Mouse (Mus musculus): ENCODE results near the gene Pigz.
A peak's percentile ranks its signal among the peaks of the same experiment; 100 is the strongest.

Gene Pigz

DNA sequence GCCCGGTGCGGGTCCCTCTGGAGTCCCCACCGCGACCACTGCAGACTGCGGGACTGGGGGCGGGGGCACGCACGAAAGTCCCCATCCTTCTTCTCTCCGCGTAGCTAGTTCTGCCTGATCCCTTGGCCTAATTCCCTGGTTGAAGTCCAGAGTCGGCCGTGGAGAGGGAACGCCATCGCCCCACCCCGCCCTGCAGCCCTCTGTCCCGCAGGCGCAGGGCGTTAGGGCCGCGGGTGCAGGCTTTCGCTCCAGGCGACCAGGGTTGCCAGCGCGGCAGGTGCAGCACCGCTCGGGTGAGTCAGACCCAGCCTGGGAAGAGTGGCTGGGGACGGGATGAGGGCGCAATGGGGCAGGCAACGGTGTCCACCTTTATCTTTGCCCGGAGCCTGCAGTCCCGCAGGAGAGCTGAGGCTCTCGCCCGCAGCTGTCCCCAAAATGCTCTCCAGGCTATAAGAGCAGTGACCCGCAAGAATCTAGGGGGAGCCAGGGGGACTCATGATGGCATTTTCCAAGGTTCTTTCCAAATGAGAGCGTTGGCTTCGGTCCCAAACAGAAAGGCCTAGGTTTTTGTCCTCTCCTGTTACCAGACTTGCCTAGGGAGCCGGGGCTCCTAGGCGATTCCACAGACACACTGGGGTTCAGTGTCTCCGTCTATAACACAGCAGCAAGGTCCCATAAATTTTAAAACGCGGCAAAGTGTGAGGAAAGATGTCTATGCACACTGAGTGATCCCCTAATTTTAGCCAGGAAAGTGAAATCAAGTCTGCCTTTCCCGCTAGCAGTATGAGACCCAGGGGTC lies at the start of gene Pigz:
Gene Pigz, plus strand, starts transcription at position 101 of the 799 bp plus-strand sequence.
- DNase-seq (ENCODE audit: low read depth, low spot score) = peak; percentile 27

DNA sequence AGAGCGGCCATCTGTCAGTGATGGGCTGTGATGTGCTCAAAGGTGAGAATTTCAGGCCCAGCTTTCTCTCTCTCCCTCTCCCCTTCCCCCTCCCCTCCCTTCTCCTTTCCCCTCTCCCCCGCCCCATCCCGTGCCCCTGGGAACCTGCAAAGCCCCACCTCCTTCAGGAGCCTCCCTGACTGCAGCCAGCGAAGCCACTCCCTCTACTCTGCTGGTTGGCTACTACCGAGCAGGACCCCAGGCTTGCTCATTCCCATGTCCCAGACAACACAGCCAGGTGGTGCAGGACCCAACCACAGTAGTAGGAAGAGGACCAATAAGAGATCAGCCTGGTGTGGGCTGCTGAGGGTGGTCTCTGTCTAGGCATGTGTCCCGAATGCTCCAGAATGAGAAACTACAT lies 49.7 kb upstream of the Pigz start:
- no peak for DNase-seq (ENCODE audit: low read depth, low spot score)

DNA sequence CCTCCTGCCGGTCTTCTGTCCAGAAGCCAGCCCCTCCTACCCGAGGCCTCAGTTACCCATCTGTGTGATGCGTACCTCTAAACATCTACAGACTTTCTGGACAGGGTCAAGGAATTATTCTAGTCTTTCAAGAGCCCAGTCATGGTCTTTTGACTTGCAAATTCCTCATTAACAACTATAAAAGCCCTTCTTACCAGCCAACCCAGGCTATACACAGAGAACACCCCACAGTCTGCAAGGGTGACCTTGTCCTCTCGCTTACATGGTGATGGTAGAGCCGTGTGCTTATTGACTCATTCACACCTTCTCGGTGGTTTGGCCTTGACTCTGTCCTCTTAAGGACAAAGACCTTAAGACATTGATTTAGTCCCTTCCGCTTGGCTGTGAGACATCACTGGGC lies 42.7 kb upstream of the Pigz start:
- DNase-seq (ENCODE audit: low read depth, low spot score) = no peak

GRCm38 (mm10) chr16:31893396-31894141 lies 40.1 kb upstream of the Pigz start:
- DNase-seq (ENCODE audit: low read depth, low spot score) = no peak

DNA sequence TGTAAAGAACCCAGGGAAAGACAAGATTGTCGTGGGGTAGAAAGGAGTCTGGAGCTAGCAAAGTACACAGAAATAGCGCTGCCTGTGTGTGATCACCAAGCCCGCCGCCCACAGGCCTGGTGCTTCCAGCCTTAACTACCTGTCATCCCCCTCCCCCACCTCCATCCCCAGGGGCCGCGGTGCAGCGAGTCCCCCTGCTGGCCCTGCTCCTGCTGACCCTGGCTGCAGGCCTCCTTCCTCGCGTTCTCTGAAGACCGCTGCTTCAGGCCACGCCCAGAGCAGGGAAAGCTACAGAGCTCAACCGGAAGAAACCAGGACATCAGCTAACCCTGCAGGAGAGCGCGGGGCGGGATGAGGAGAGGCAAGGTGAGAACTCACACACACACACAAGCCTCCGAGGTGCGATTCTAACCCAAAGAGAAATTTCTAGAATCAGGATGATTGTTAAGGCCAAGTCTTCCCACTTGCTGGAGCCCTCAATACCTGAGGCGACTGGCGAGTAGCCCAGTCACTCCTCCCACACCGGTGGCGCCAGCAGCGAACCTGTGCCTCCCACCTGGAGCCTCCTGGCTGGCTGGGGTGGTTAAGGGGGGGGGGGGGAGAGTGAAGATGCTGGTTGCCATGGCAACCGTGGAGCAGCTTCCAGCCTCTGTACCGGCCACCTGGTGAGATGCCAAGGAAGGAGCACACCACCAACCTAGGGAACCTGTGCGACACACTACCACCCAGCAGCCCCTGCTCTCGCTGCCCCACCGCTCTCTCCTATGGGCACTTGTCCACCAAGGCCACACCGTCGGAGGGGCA lies 36.5 kb upstream of the Pigz start:
- DNase-seq (ENCODE audit: low read depth, low spot score) = no peak

DNA sequence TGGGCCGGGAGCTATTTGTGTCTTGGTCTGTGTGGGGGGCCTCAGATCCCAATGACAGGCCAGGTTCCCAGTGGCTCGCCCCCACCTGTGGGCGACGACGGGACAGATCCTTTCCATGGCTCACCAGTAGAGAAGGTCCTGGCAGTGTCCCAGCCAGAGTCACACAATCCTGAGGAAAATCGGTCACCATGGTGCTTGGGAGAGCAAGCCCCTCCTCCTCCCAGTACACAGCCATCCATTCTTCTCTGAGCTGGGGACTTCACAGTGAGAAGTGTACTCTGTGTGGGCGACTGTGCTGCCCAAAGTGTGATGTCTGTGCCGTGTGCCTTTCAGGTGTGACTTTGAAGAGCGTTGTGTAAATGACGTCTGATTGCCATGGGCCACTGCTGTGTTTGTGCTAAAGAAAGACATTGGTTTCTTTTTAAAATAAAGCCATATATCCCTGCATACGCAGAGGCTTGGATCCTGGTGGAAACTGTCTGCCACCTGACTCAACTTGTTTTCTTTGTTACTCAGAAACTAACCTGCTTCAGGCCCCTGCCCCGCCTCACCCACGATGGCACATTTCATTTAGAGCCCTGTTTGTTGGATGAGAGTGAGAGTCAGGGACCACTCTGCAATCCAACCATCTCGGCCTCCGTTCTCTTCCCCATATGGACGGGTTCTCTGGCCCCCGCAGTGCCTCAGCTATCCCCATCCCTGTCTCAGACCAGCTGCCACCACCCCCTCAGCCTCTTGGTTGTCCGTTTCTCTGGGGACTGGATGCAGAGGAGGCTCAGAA lies 34.9 kb upstream of the Pigz start:
- no peak for DNase-seq (ENCODE audit: low read depth, low spot score)

DNA sequence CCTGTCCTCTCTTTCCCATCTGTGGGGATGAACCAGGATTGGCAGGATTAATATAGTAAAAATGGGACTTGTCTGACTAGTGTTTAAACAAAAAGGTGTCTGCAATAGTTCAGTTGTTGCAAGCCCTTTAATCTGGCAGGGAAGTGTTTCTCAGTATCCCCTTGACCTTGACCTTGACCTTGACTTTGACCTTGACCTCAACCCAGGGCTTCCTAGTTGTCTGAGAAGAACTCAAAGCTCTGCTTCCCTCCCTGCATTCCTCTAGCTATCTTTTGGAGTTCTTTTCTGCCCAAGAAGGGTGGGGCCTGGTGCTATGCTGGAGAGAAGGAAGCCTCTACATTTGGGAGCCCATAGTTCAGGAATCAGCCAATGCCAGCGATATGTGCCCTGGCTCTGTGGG lies 31.8 kb upstream of the Pigz start:
- DNase-seq (ENCODE audit: low read depth, low spot score) = no peak

- DNase-seq (ENCODE audit: low read depth, low spot score) = no peak
These were observed 30.4 kb upstream of the Pigz start for GRCm38 (mm10) chr16:31903239-31903638.

DNA sequence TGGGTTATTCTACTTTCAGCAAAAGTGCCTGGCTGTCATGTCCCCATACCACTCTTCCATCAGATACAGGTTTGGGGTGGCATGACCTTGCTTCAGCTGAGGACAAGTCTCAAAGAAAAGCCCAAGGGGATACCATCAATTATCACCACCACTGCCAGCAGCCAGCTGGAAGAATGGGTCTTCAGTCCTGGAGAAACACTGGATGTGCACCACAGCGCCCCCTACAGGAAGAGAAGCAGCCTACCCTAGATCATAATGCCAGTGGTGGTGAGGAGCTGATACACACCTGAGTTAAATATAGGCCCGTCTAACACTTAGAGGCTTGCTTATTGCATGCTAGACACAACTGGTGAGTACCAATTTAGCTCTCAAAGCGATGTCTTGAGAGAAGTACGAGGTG lies 28.3 kb upstream of the Pigz start:
- no peak for DNase-seq (ENCODE audit: low read depth, low spot score)

DNA sequence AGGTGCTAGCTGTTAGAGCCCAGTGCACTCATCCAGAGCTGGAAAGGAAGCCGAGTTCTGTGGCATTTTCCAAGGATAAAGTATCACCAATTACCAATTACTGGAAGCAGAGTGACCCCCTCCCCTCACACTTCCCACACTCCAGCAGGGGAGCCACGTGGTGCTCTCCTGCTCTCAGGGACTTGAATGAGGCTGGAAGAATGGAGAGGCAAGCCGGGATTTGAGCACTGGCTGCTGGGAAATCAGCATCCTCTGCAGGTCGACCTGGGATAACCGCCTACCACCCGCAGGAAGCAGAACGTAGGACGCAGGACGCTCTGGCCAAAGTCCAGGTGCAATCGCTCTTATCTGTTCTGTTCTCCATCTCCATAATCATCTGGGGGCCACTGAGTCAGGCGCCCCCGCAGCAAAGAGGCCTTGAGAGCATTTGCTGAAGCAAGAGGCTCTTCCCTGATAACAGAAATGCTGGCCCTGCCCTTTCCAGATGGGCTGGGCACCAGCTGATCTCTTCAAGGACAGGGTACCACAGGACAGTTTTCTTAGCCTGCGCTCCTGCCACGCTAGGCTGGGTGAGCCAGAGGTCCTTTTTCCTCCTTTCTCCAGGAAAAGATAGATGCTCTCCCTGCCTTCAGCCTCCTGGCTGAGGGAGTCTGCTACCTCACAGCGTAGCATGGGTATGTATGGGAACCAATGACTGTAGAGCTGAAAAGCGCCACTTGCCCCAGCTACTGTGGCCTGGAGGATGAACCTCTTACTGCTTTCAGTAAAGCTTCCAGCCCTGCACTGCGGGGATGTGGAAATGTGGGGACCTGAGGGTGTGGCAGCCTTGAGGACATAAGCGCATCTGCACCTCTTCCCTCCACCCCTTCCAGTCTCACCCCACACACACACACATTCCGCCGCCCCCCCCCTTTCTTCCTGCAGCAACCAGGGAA lies 27.5 kb upstream of the Pigz start:
- DNase-seq (ENCODE audit: low read depth, low spot score) = no peak

GRCm38 (mm10) chr16:31906896-31907295 lies 26.8 kb upstream of the Pigz start:
- DNase-seq (ENCODE audit: low read depth, low spot score) = no peak

DNA sequence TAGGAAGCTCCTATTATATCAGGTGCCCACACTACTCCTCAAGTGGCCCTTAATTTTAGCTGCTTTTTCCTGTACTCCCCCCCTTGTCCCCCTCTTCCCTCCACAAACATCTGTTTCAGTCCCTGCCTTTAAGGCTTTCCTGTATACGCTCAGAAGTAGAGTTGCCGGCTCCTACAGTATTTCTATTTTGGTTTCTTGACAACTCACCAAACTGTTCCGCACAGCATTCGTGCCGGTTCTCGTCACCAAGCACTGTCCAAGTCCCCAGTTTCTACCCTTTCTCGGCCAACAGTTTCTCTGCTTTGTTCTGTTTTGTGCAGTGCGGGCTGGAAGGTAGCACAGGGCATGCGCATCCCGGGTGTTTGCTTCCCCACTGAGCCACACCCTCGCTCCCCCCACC lies 24.7 kb upstream of the Pigz start:
- DNase-seq (ENCODE audit: low read depth, low spot score) = no peak

GRCm38 (mm10) chr16:31910281-31910847 lies 23.3 kb upstream of the Pigz start:
- DNase-seq (ENCODE audit: low read depth, low spot score) = no peak

DNA sequence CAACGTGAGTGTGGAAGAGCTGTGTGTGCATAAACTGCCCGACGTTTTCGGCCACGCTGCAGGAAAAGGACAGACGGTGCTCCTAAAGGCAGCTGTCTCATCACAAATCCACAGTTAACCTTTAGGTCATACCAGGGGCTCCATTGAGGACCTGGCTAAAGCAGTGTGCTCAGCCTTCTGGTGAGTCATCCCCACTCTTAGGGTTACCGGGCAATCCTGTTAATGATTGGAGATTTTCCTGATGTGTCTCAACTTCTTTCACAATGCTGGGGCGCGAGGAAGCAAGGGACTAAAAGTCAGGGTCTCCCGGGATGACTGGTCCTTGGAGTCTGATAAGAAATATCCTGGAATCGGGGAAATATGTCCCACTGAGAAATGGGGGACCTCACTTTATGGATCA lies 15.9 kb upstream of the Pigz start:
- DNase-seq (ENCODE audit: low read depth, low spot score) = no peak

- DNase-seq (ENCODE audit: low read depth, low spot score) = peak; percentile 42
These were observed 15.4 kb upstream of the Pigz start for GRCm38 (mm10) chr16:31918248-31918724.

DNA sequence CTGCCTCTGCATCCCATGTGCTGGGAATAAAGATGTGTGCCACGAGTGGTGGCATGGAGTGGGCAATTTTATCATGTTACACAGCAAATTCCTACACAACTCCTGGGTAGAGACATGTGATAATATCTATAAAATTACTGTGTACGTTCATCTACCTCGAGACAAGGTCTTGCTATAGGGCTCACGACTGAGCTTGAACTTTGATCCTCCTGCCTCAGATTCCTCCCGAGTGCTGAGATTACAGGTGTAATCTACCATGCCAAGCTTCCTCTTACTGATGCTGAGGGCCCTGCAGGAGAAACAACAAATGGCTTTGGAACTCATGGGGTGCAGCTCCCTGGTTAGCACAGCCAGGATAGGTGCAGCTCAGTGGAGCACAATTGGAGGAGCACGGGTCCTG lies 9.3 kb upstream of the Pigz start:
- no peak for DNase-seq (ENCODE audit: low read depth, low spot score)

GRCm38 (mm10) chr16:31926091-31926490 lies 7.6 kb upstream of the Pigz start:
- DNase-seq (ENCODE audit: low read depth, low spot score) = no peak

DNA sequence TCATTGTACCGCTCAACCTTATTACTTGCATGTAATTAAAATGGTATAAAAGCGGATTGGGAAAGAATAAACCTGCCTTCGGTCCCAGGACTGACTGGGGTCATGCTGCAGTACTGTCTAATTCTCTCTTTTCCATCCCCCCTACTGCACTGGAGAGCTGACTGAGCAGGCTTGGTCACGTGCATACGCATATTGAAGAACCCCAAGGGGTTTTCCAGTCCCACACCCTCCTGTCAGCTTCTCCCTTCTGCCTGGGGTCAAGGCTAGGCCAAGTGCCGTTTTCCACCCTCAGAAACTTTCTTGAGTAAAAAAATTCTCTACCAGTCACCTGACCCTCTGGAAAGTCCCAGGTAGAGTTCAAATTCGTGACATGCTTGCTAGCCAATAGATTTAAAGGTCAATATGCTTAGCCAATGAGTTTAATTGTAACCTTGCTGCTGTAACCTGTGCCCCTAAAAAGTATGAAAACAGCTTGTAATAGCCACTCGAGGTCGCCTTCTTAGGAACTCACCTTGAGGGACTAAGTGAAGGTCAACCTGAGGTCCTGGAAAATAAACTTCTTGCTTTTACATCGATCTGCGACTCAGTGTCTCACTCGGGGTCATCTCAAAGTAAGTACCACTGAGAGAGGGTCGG lies 7.0 kb upstream of the Pigz start:
- no peak for DNase-seq (ENCODE audit: low read depth, low spot score)

- DNase-seq (ENCODE audit: low read depth, low spot score) = no peak
These were observed 6.2 kb upstream of the Pigz start for GRCm38 (mm10) chr16:31927412-31927811.

Measured in skeletal muscle tissue, adult 2 months (tissue).